Mouse (Mus musculus): ENCODE results near the gene Recql.

- TF ChIP-seq CTCF (IDR thresholded peaks at IDR 0.05; ENCODE audit: borderline replicate concordance, insufficient read depth, low read length) (no peak), POLR2A (IDR thresholded peaks at IDR 0.05; ENCODE audit: low read depth, low read length) (no peak)
These were observed 47.3 kb downstream of the Recql start for GRCm38 (mm10) chr6:142339576-142339975.

Data from embryonic fibroblast, embryonic 13.5 days (primary cell).